Mouse (Mus musculus): ENCODE data around the gene Cacna1c. TPM values are rescaled to one million over a fixed set of nuclear protein-coding genes. Genes with fewer than 3 reads are reported as not detected.

Cacna1c gene
- polyA plus RNA-seq, 1 experiment, result 1.0 TPM

GRCm38 (mm10) chr6:118923212-118923577 is 273.0 kb downstream of the Cacna1c start:
- H3K4me1 ChIP-seq (ENCODE audit: control insufficient read depth, insufficient read depth, low read length), result no peaks in the 10 kb centered on the region
- no peak for TF ChIP-seq CTCF (IDR thresholded peaks at IDR 0.05; ENCODE audit: low read depth, low read length)
- no peak for TF ChIP-seq EP300 (IDR thresholded peaks at IDR 0.05; ENCODE audit: insufficient read depth, low read depth, low read length)
- no peak for TF ChIP-seq POLR2A (IDR thresholded peaks at IDR 0.05; ENCODE audit: insufficient read depth, low read length)
- no peaks in the 10 kb centered on the region for H3K27me3 ChIP-seq (ENCODE audit: control insufficient read depth, insufficient read depth, low read length, poor library complexity, severe bottlenecking)
- no peak overlapping the region for H3K4me3 ChIP-seq (ENCODE audit: low read depth, low read length)
- H3K27ac ChIP-seq (ENCODE audit: insufficient read depth, low read length), result no peak overlapping the region
- H3K9me3 ChIP-seq (replicated peaks; ENCODE audit: control insufficient read depth, insufficient read depth, low read length, poor library complexity, severe bottlenecking), result no peaks in the 10 kb centered on the region
- H3K36me3 ChIP-seq (ENCODE audit: control insufficient read depth, insufficient read depth, low read length, poor library complexity, severe bottlenecking), result no peaks in the 10 kb centered on the region
- H3K9ac ChIP-seq (ENCODE audit: low read depth, poor library complexity, severe bottlenecking), result no peak overlapping the region

- no peak overlapping the region for H3K9ac ChIP-seq (ENCODE audit: low read depth, poor library complexity, severe bottlenecking)
- no peak for TF ChIP-seq EP300 (IDR thresholded peaks at IDR 0.05; ENCODE audit: insufficient read depth, low read depth, low read length)
- TF ChIP-seq POLR2A (IDR thresholded peaks at IDR 0.05; ENCODE audit: insufficient read depth, low read length), result no peak
- TF ChIP-seq CTCF (IDR thresholded peaks at IDR 0.05; ENCODE audit: low read depth, low read length), result peak; percentile 80
- H3K27ac ChIP-seq (ENCODE audit: insufficient read depth, low read length), result no peak overlapping the region
- no peaks in the 10 kb centered on the region for H3K9me3 ChIP-seq (replicated peaks; ENCODE audit: control insufficient read depth, insufficient read depth, low read length, poor library complexity, severe bottlenecking)
- no peaks in the 10 kb centered on the region for H3K36me3 ChIP-seq (ENCODE audit: control insufficient read depth, insufficient read depth, low read length, poor library complexity, severe bottlenecking)
- H3K4me1 ChIP-seq (ENCODE audit: control insufficient read depth, insufficient read depth, low read length), result no peaks in the 10 kb centered on the region
- H3K4me3 ChIP-seq (ENCODE audit: low read depth, low read length), result no peak overlapping the region
- H3K27me3 ChIP-seq (ENCODE audit: control insufficient read depth, insufficient read depth, low read length, poor library complexity, severe bottlenecking), result no peaks in the 10 kb centered on the region
Measured at GRCm38 (mm10) chr6:118922328-118923211, 273.6 kb downstream of the Cacna1c start.

GRCm38 (mm10) chr6:118908176-118908575 is 288.0 kb downstream of the Cacna1c start:
- Histone ChIP-seq H3K9ac (ENCODE audit: low read depth, poor library complexity, severe bottlenecking) (no peak overlapping the region), H3K9me3 (replicated peaks; ENCODE audit: control insufficient read depth, insufficient read depth, low read length, poor library complexity, severe bottlenecking) (no peaks in the 10 kb centered on the region), H3K36me3 (ENCODE audit: control insufficient read depth, insufficient read depth, low read length, poor library complexity, severe bottlenecking) (no peaks in the 10 kb centered on the region), H3K4me1 (ENCODE audit: control insufficient read depth, insufficient read depth, low read length) (no peaks in the 10 kb centered on the region), H3K27ac (ENCODE audit: insufficient read depth, low read length) (no peak overlapping the region), H3K4me3 (ENCODE audit: low read depth, low read length) (no peak overlapping the region), H3K27me3 (ENCODE audit: control insufficient read depth, insufficient read depth, low read length, poor library complexity, severe bottlenecking) (no peaks in the 10 kb centered on the region)
- TF ChIP-seq CTCF (IDR thresholded peaks at IDR 0.05; ENCODE audit: low read depth, low read length) (no peak), POLR2A (IDR thresholded peaks at IDR 0.05; ENCODE audit: insufficient read depth, low read length) (no peak), EP300 (IDR thresholded peaks at IDR 0.05; ENCODE audit: insufficient read depth, low read depth, low read length) (no peak)

- H3K36me3 ChIP-seq (ENCODE audit: control insufficient read depth, insufficient read depth, low read length, poor library complexity, severe bottlenecking), result no peaks in the 10 kb centered on the region
- H3K9ac ChIP-seq (ENCODE audit: low read depth, poor library complexity, severe bottlenecking), result no peak overlapping the region
- TF ChIP-seq EP300 (IDR thresholded peaks at IDR 0.05; ENCODE audit: insufficient read depth, low read depth, low read length), result no peak
- no peak for TF ChIP-seq POLR2A (IDR thresholded peaks at IDR 0.05; ENCODE audit: insufficient read depth, low read length)
- TF ChIP-seq CTCF (IDR thresholded peaks at IDR 0.05; ENCODE audit: low read depth, low read length), result no peak
- no peaks in the 10 kb centered on the region for H3K4me1 ChIP-seq (ENCODE audit: control insufficient read depth, insufficient read depth, low read length)
- no peaks in the 10 kb centered on the region for H3K27me3 ChIP-seq (ENCODE audit: control insufficient read depth, insufficient read depth, low read length, poor library complexity, severe bottlenecking)
- H3K4me3 ChIP-seq (ENCODE audit: low read depth, low read length), result no peak overlapping the region
- H3K9me3 ChIP-seq (replicated peaks; ENCODE audit: control insufficient read depth, insufficient read depth, low read length, poor library complexity, severe bottlenecking), result no peaks in the 10 kb centered on the region
- H3K27ac ChIP-seq (ENCODE audit: insufficient read depth, low read length), result no peak overlapping the region
Measured at GRCm38 (mm10) chr6:118907704-118908103, 288.5 kb downstream of the Cacna1c start.

- H3K36me3 ChIP-seq (ENCODE audit: control insufficient read depth, insufficient read depth, low read length, poor library complexity, severe bottlenecking), result no peaks in the 10 kb centered on the region
- no peak overlapping the region for H3K9ac ChIP-seq (ENCODE audit: low read depth, poor library complexity, severe bottlenecking)
- H3K4me1 ChIP-seq (ENCODE audit: control insufficient read depth, insufficient read depth, low read length), result no peaks in the 10 kb centered on the region
- H3K27ac ChIP-seq (ENCODE audit: insufficient read depth, low read length), result no peak overlapping the region
- TF ChIP-seq CTCF (IDR thresholded peaks at IDR 0.05; ENCODE audit: low read depth, low read length) (no peak), POLR2A (IDR thresholded peaks at IDR 0.05; ENCODE audit: insufficient read depth, low read length) (no peak), EP300 (IDR thresholded peaks at IDR 0.05; ENCODE audit: insufficient read depth, low read depth, low read length) (no peak)
- H3K4me3 ChIP-seq (ENCODE audit: low read depth, low read length), result no peak overlapping the region
- no peaks in the 10 kb centered on the region for H3K27me3 ChIP-seq (ENCODE audit: control insufficient read depth, insufficient read depth, low read length, poor library complexity, severe bottlenecking)
- no peaks in the 10 kb centered on the region for H3K9me3 ChIP-seq (replicated peaks; ENCODE audit: control insufficient read depth, insufficient read depth, low read length, poor library complexity, severe bottlenecking)
Measured at GRCm38 (mm10) chr6:118906878-118907277, 289.3 kb downstream of the Cacna1c start.

- H3K27me3 ChIP-seq (ENCODE audit: control insufficient read depth, insufficient read depth, low read length, poor library complexity, severe bottlenecking), result no peaks in the 10 kb centered on the region
- H3K27ac ChIP-seq (ENCODE audit: insufficient read depth, low read length), result no peak overlapping the region
- no peaks in the 10 kb centered on the region for H3K9me3 ChIP-seq (replicated peaks; ENCODE audit: control insufficient read depth, insufficient read depth, low read length, poor library complexity, severe bottlenecking)
- no peak overlapping the region for H3K4me3 ChIP-seq (ENCODE audit: low read depth, low read length)
- H3K4me1 ChIP-seq (ENCODE audit: control insufficient read depth, insufficient read depth, low read length), result no peaks in the 10 kb centered on the region
- TF ChIP-seq POLR2A (IDR thresholded peaks at IDR 0.05; ENCODE audit: insufficient read depth, low read length) (no peak), CTCF (IDR thresholded peaks at IDR 0.05; ENCODE audit: low read depth, low read length) (no peak), EP300 (IDR thresholded peaks at IDR 0.05; ENCODE audit: insufficient read depth, low read depth, low read length) (no peak)
- H3K36me3 ChIP-seq (ENCODE audit: control insufficient read depth, insufficient read depth, low read length, poor library complexity, severe bottlenecking), result no peaks in the 10 kb centered on the region
- no peak overlapping the region for H3K9ac ChIP-seq (ENCODE audit: low read depth, poor library complexity, severe bottlenecking)
Measured at GRCm38 (mm10) chr6:118899688-118900087, 296.5 kb downstream of the Cacna1c start.

Measured in ES-Bruce4 (cell line).